Mouse (Mus musculus) midbrain, postnatal 0 days (tissue): ENCODE results near the gene Mss51. TPM values are rescaled to one million over a fixed set of nuclear protein-coding genes. Genes with fewer than 3 reads are reported as not detected.

ENCODE experiments used
- ATAC-seq: fragments of 200-750 bp; cut with Nextera tagmentation; 2 replicates; pipeline ENCODE4 v1.8.0; 2017; ENCODE audit warnings: moderate number of reproducible peaks, mild to moderate bottlenecking, moderate TSS enrichment, moderate library complexity; ENCODE audit not compliant: low FRiP score
- DNase-seq: peaks from one replicate; pipeline ENCODE4 v3.0.0-alpha.2; 2015; ENCODE audit warnings: low spot score
- H3K27ac ChIP-seq: fragments of 300-500 bp; sonication (generic); 2 replicates; pipeline ENCODE4 v1.5.1; 2014; ENCODE audit warnings: low read depth, mild to moderate bottlenecking, low read length, mixed read lengths
- H3K27me3 ChIP-seq: fragments of 300-500 bp; sonication (generic); 2 replicates; pipeline ENCODE4 v1.6.1; 2014; ENCODE audit warnings: low read length, control low read depth, mixed read lengths; ENCODE audit not compliant: insufficient read depth
- H3K36me3 ChIP-seq: fragments of 300-500 bp; sonication (generic); 2 replicates; pipeline ENCODE4 v1.6.1; 2014; ENCODE audit warnings: low read length, control low read depth, mixed read lengths; ENCODE audit not compliant: insufficient read depth
- H3K4me1 ChIP-seq: fragments of 300-500 bp; sonication (generic); 2 replicates; pipeline ENCODE4 v1.6.1; 2014; ENCODE audit warnings: mild to moderate bottlenecking, control low read depth, antibody characterized with exemption, low read length, mixed read lengths; ENCODE audit not compliant: insufficient read depth
- H3K4me2 ChIP-seq: fragments of 300-500 bp; sonication (generic); 2 replicates; pipeline ENCODE4 v1.6.1; 2014; ENCODE audit warnings: low read depth, mild to moderate bottlenecking, low read length, mixed read lengths; ENCODE audit not compliant: poor library complexity, severe bottlenecking
- H3K4me3 ChIP-seq: fragments of 300-500 bp; sonication (generic); 2 replicates; pipeline ENCODE4 v1.5.1; 2014; ENCODE audit warnings: low read depth, mild to moderate bottlenecking, low read length, moderate library complexity
- H3K9ac ChIP-seq: fragments of 300-500 bp; sonication (generic); replicated peaks from 2 replicates; pipeline ENCODE4 v1.6.1; 2014; ENCODE audit warnings: mild to moderate bottlenecking, low read length, moderate library complexity, mixed read lengths; ENCODE audit not compliant: poor library complexity, severe bottlenecking
- H3K9me3 ChIP-seq: fragments of 300-500 bp; sonication (generic); 2 replicates; pipeline ENCODE4 v1.6.1; 2016; ENCODE audit warnings: low read length, control low read depth
- CTCF ChIP-seq: IDR thresholded peaks from 2 replicates; pipeline ENCODE4 v1.5.1; 2016; ENCODE audit warnings: antibody characterized with exemption, mild to moderate bottlenecking
- WGBS: fragments of 180-500 bp; shearing (Covaris S2); extraction: QIAGEN DNeasy Blood & Tissue Kit; methylation state at CpG from one replicate; pipeline ENCODE4 v1.1.7; 2014; 5-methylcytosine and 5-hydroxymethylcytosine counted together
- polyA plus RNA-seq: library from polyadenylated mRNA; unstranded; fragments of >200 nt; fragmentation: Nextera tagmentation; extraction: Ambion mirVana; gene quantifications from 2 replicates; pipeline ENCODE4 v1.2.1, GENCODE M21; 2015
- total RNA-seq: library from RNA; depleted of rRNA; stranded (reverse); fragments of >200 nt; gene quantifications from 2 replicates; pipeline ENCODE4 v1.2.3, GENCODE M21; 2014

The Mss51 gene
- total and polyA plus RNA-seq, 2 experiments from 2014 or later = 0.11 TPM

- H3K27ac ChIP-seq = no peak overlapping the region
- DNase-seq = no peak
- no peak overlapping the region for H3K4me3 ChIP-seq
- WGBS = 98% methylated on average over 2 of the region's 2 CpGs
- H3K9ac ChIP-seq = no peak overlapping the region
- H3K9me3 ChIP-seq = no peaks in the 10 kb centered on the region
- TF ChIP-seq CTCF = no peak
- H3K36me3 ChIP-seq = peaks cover 7% of the 10 kb centered on the region; the same call in 1 of the 2 replicates
- no peaks in the 10 kb centered on the region for H3K27me3 ChIP-seq
- no peaks in the 10 kb centered on the region for H3K4me1 ChIP-seq
- H3K4me2 ChIP-seq = no peak overlapping the region
- no peak for ATAC-seq
These were observed 23.5 kb upstream of the Mss51 start for GRCm38 (mm10) chr14:20520179-20520578.

DNA sequence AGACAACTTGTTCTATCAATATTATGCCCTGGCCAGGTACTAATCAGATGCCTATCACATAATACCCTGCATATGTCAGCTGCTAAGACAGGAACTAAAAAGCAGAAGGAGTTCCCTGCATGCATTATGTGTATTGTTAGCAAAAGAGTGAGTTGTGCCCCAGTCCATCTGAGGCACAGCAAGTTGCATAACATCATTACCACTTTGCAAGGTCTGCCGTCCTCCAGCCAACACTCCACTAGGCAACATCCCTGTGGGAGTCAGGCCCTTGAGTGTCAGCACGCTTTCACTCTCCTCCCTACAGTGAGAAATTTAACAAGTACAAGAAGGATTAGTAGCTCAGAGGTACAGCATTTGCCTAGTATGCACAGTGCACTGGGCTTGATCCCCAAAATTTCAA lies 11.7 kb upstream of the Mss51 start:
- WGBS = 68% methylated on average over 2 of the region's 2 CpGs
- ATAC-seq = no peak
- Histone ChIP-seq H3K4me2 (no peak overlapping the region), H3K36me3 (peaks cover 10% of the 10 kb centered on the region), H3K27me3 (no peaks in the 10 kb centered on the region), H3K4me3 (no peak overlapping the region), H3K9me3 (no peaks in the 10 kb centered on the region), H3K4me1 (no peaks in the 10 kb centered on the region), H3K9ac (no peak overlapping the region), H3K27ac (no peak overlapping the region)
- no peak for DNase-seq
- no peak for TF ChIP-seq CTCF

DNA sequence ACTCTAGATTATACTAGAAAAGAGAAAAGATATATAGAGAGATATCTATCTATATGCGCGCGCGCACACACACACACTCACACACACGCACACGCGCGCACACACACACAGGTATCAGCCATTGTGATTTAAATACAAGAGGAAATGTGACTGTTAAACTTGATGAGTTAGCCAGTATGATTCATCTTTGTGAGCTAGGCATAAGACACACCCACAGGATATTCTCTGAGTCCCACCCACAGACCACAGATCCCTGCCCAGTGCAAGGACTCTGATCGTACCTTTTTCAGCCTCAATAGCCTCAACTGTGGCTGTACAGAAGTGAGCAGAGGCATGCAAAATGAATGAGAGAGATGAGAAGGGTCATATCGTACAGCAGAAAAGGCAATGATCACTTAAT lies 6.3 kb upstream of the Mss51 start:
- 96% methylated on average over 10 of the region's 10 CpGs for WGBS

DNA sequence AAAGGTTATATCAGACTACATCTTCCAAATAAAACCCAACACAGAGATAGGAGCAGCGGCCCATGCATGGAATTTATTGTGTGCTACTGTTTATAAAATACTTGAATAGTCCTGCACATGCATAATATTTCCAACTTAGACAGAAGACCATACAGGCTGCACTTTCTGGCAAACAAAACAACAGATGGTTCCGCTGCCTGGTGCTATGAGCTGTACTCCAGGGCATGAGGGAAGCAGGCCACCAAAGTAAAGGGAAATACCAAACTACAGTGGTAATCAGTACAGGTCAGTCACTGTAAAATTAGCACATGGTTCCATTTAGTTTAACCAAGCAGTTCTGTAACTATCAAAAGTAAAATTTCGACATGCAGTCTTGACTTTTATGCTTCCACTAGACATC lies 3.3 kb upstream of the Mss51 start:
- no peaks in the 10 kb centered on the region for H3K4me1 ChIP-seq
- H3K9ac ChIP-seq = no peak overlapping the region
- H3K27me3 ChIP-seq = no peaks in the 10 kb centered on the region
- DNase-seq (no peak), ATAC-seq (no peak)
- H3K9me3 ChIP-seq = no peaks in the 10 kb centered on the region
- H3K27ac ChIP-seq = no peak overlapping the region
- peaks cover 17% of the 10 kb centered on the region for H3K36me3 ChIP-seq
- H3K4me2 ChIP-seq = no peak overlapping the region
- no peak for TF ChIP-seq CTCF
- WGBS = 89% methylated on average over 3 of the region's 3 CpGs
- H3K4me3 ChIP-seq = no peak overlapping the region

More for the DNA sequence above, 6.3 kb upstream of the Mss51 start:
- no peak overlapping the region for H3K4me2 ChIP-seq
- no peak overlapping the region for H3K27ac ChIP-seq
- H3K9ac ChIP-seq = no peak overlapping the region
- TF ChIP-seq CTCF = no peak
- DNase-seq (no peak), ATAC-seq (no peak)
- H3K4me3 ChIP-seq = no peak overlapping the region
- H3K36me3 ChIP-seq = peaks cover 11% of the 10 kb centered on the region
- H3K9me3 ChIP-seq = no peaks in the 10 kb centered on the region
- no peaks in the 10 kb centered on the region for H3K27me3 ChIP-seq
- no peaks in the 10 kb centered on the region for H3K4me1 ChIP-seq

- Histone ChIP-seq H3K27me3 (no peaks in the 10 kb centered on the region), H3K4me2 (no peak overlapping the region), H3K36me3 (no peaks in the 10 kb centered on the region), H3K27ac (no peak overlapping the region), H3K4me3 (no peak overlapping the region), H3K9ac (no peak overlapping the region), H3K9me3 (no peaks in the 10 kb centered on the region), H3K4me1 (no peaks in the 10 kb centered on the region)
- WGBS = 96% methylated on average over 5 of the region's 5 CpGs
- TF ChIP-seq CTCF = no peak
- no peak for DNase-seq
- no peak for ATAC-seq
These were observed 10.7 kb downstream of the Mss51 start for GRCm38 (mm10) chr14:20486031-20486430.

- Histone ChIP-seq H3K27me3 (no peaks in the 10 kb centered on the region), H3K4me3 (no peak overlapping the region), H3K9ac (no peak overlapping the region), H3K9me3 (no peaks in the 10 kb centered on the region), H3K36me3 (no peaks in the 10 kb centered on the region), H3K27ac (no peak overlapping the region), H3K4me2 (no peak overlapping the region), H3K4me1 (peaks cover 3% of the 10 kb centered on the region; the same call in 1 of the 2 replicates)
- WGBS = 88% methylated on average over 7 of the region's 7 CpGs
- no peak for TF ChIP-seq CTCF
- ATAC-seq = no peak
- DNase-seq = no peak
These were observed 14.5 kb downstream of the Mss51 start for GRCm38 (mm10) chr14:20482051-20482751.
